Mouse (Mus musculus): Measurements from ENCODE around the gene Ltb. TPM values are rescaled to one million over a fixed set of nuclear protein-coding genes. Genes with fewer than 3 reads are reported as not detected.

Ltb gene
- polyA plus RNA-seq, 1 experiment from 2014 or later: 1.2 TPM

Small RNAs within 50 kb of the gene (microRNA-seq; reads per million reads assigned to microRNA genes)
- gene Mir6973a: not detected
- not detected for gene Mir6974
- 0.83 reads per million for gene Mir6975

Other genes with a start within 250 kb of the Ltb start
- 0.45 and 0.74 TPM in 2 replicates for gene Hspa1b, start 235.2 kb upstream of the Ltb start, polyA plus RNA-seq (2015; fragmentation: Nextera tagmentation; extraction: Ambion mirVana)
- gene Gm20481, start 224.5 kb upstream of the Ltb start, polyA plus RNA-seq (2015; fragmentation: Nextera tagmentation; extraction: Ambion mirVana): not detected in 2 replicates
- 15.3 and 18.1 TPM in 2 replicates for gene Hspa1a, start 222.3 kb upstream of the Ltb start, polyA plus RNA-seq (2015; fragmentation: Nextera tagmentation; extraction: Ambion mirVana)
- gene Hspa1l, start 221.7 kb upstream of the Ltb start, polyA plus RNA-seq (2015; fragmentation: Nextera tagmentation; extraction: Ambion mirVana): 1.4 and 1.6 TPM in 2 replicates
- 106 and 113 TPM in 2 replicates for gene Lsm2, start 212.6 kb upstream of the Ltb start, polyA plus RNA-seq (2015; fragmentation: Nextera tagmentation; extraction: Ambion mirVana)
- gene Vars, start 193.5 kb upstream of the Ltb start, polyA plus RNA-seq (2015; fragmentation: Nextera tagmentation; extraction: Ambion mirVana): 50.7 and 61.7 TPM in 2 replicates
- gene Vwa7, start 177.9 kb upstream of the Ltb start, polyA plus RNA-seq (2015; fragmentation: Nextera tagmentation; extraction: Ambion mirVana): 0.08 and 0.19 TPM in 2 replicates
- 1.7 TPM in 2 replicates for gene Sapcd1, start 166.4 kb upstream of the Ltb start, polyA plus RNA-seq (2015; fragmentation: Nextera tagmentation; extraction: Ambion mirVana)
- gene Msh5, start 147.7 kb upstream of the Ltb start, polyA plus RNA-seq (2015; fragmentation: Nextera tagmentation; extraction: Ambion mirVana): 1.8 and 2.5 TPM in 2 replicates
- gene Clic1, start 144.5 kb upstream of the Ltb start, polyA plus RNA-seq (2015; fragmentation: Nextera tagmentation; extraction: Ambion mirVana): 85.2 and 88.5 TPM in 2 replicates
- gene Ddah2, start 135.4 kb upstream of the Ltb start, polyA plus RNA-seq (2015; fragmentation: Nextera tagmentation; extraction: Ambion mirVana): 338 and 363 TPM in 2 replicates
- not detected in 2 replicates for gene Ly6g6c, start 129.1 kb upstream of the Ltb start, polyA plus RNA-seq (2015; fragmentation: Nextera tagmentation; extraction: Ambion mirVana)
- 0.13 and 0.21 TPM in 2 replicates for gene Mpig6b, start 128.3 kb upstream of the Ltb start, polyA plus RNA-seq (2015; fragmentation: Nextera tagmentation; extraction: Ambion mirVana)
- 0.16 and 0.34 TPM in 2 replicates for gene Ly6g6e, start 117.5 kb upstream of the Ltb start, polyA plus RNA-seq (2015; fragmentation: Nextera tagmentation; extraction: Ambion mirVana)
- 0.68 and 1.0 TPM in 2 replicates for gene Ly6g6d, start 116.4 kb upstream of the Ltb start, polyA plus RNA-seq (2015; fragmentation: Nextera tagmentation; extraction: Ambion mirVana)
- 0.22 TPM in 1 of 2 replicates, not detected in the other for gene Ly6g6f, start 108.8 kb upstream of the Ltb start, polyA plus RNA-seq (2015; fragmentation: Nextera tagmentation; extraction: Ambion mirVana)
- 113 and 115 TPM in 2 replicates for gene Abhd16a, start 105.2 kb upstream of the Ltb start, polyA plus RNA-seq (2015; fragmentation: Nextera tagmentation; extraction: Ambion mirVana)
- gene Ly6g5c, start 86.2 kb upstream of the Ltb start, polyA plus RNA-seq (2015; fragmentation: Nextera tagmentation; extraction: Ambion mirVana): not detected in 2 replicates
- 0.93 and 1.5 TPM in 2 replicates for gene Ly6g5b, start 79.0 kb upstream of the Ltb start, polyA plus RNA-seq (2015; fragmentation: Nextera tagmentation; extraction: Ambion mirVana)
- gene Gpank1, start 73.0 kb upstream of the Ltb start, polyA plus RNA-seq (2015; fragmentation: Nextera tagmentation; extraction: Ambion mirVana): 20.7 and 23.7 TPM in 2 replicates
- 319 and 346 TPM in 2 replicates for gene Csnk2b, start 72.4 kb upstream of the Ltb start, polyA plus RNA-seq (2015; fragmentation: Nextera tagmentation; extraction: Ambion mirVana)
- gene D17H6S53E, start 68.1 kb upstream of the Ltb start, polyA plus RNA-seq (2015; fragmentation: Nextera tagmentation; extraction: Ambion mirVana): 8.9 TPM in 2 replicates
- not detected in 2 replicates for gene Apom, start 62.4 kb upstream of the Ltb start, polyA plus RNA-seq (2015; fragmentation: Nextera tagmentation; extraction: Ambion mirVana)
- 50.9 and 65.2 TPM in 2 replicates for gene Bag6, start 59.3 kb upstream of the Ltb start, polyA plus RNA-seq (2015; fragmentation: Nextera tagmentation; extraction: Ambion mirVana)
- gene Prrc2a, start 29.5 kb upstream of the Ltb start, polyA plus RNA-seq (2015; fragmentation: Nextera tagmentation; extraction: Ambion mirVana): 138 and 153 TPM in 2 replicates
- gene Aif1, start 18.4 kb upstream of the Ltb start, polyA plus RNA-seq (2015; fragmentation: Nextera tagmentation; extraction: Ambion mirVana): 5.6 and 10.1 TPM in 2 replicates
- 4.8 and 7.3 TPM in 2 replicates for gene Lst1, start 6.0 kb upstream of the Ltb start, polyA plus RNA-seq (2015; fragmentation: Nextera tagmentation; extraction: Ambion mirVana)
- gene Tnf, start 7.6 kb downstream of the Ltb start, polyA plus RNA-seq (2015; fragmentation: Nextera tagmentation; extraction: Ambion mirVana): not detected in 2 replicates
- gene Lta, start 10.9 kb downstream of the Ltb start, polyA plus RNA-seq (2015; fragmentation: Nextera tagmentation; extraction: Ambion mirVana): 0.37 and 0.80 TPM in 2 replicates
- 0.34 and 0.45 TPM in 2 replicates for gene Gm16181, start 26.4 kb downstream of the Ltb start, polyA plus RNA-seq (2015; fragmentation: Nextera tagmentation; extraction: Ambion mirVana)
- gene Atp6v1g2, start 39.2 kb downstream of the Ltb start, polyA plus RNA-seq (2015; fragmentation: Nextera tagmentation; extraction: Ambion mirVana): 140 and 151 TPM in 2 replicates
- 9.8 and 10.1 TPM in 2 replicates for gene Nfkbil1, start 41.4 kb downstream of the Ltb start, polyA plus RNA-seq (2015; fragmentation: Nextera tagmentation; extraction: Ambion mirVana)
- 331 and 355 TPM in 2 replicates for gene Ddx39b, start 47.3 kb downstream of the Ltb start, polyA plus RNA-seq (2015; fragmentation: Nextera tagmentation; extraction: Ambion mirVana)
- gene H2-D1, start 68.3 kb downstream of the Ltb start, polyA plus RNA-seq (2015; fragmentation: Nextera tagmentation; extraction: Ambion mirVana): 125 and 134 TPM in 2 replicates
- 0.64 and 0.67 TPM in 2 replicates for gene H2-Q1, start 126.0 kb downstream of the Ltb start, polyA plus RNA-seq (2015; fragmentation: Nextera tagmentation; extraction: Ambion mirVana)
- 3.7 and 6.3 TPM in 2 replicates for gene H2-Q2, start 147.8 kb downstream of the Ltb start, polyA plus RNA-seq (2015; fragmentation: Nextera tagmentation; extraction: Ambion mirVana)
- 0.89 TPM in 2 replicates for gene H2-Q4, start 185.2 kb downstream of the Ltb start, polyA plus RNA-seq (2015; fragmentation: Nextera tagmentation; extraction: Ambion mirVana)
- gene H2-Q6, start 230.4 kb downstream of the Ltb start, polyA plus RNA-seq (2015; fragmentation: Nextera tagmentation; extraction: Ambion mirVana): 1.1 and 1.2 TPM in 2 replicates
- 4.3 and 4.8 TPM in 2 replicates for gene H2-Q7, start 244.7 kb downstream of the Ltb start, polyA plus RNA-seq (2015; fragmentation: Nextera tagmentation; extraction: Ambion mirVana)

All from hindbrain, embryonic 16.5 days (tissue).